Mouse (Mus musculus): ENCODE data around the gene Per3.

The Per3 gene

GRCm38 (mm10) chr4:151044037-151044943, at the start of gene Per3:
Gene Per3 (minus strand): TSS chr4:151044665.
- DNase-seq (ENCODE audit: low spot score): peak; percentile 98

GRCm38 (mm10) chr4:151089270-151089669, 44.8 kb upstream of the Per3 start, which contains the start of gene Gm13090:
Gene Gm13090 (plus strand): TSS chr4:151089570.
- DNase-seq (ENCODE audit: low spot score): no peak

GRCm38 (mm10) chr4:151088819-151089218, 44.4 kb upstream of the Per3 start:
- DNase-seq (ENCODE audit: low spot score): no peak

DNA sequence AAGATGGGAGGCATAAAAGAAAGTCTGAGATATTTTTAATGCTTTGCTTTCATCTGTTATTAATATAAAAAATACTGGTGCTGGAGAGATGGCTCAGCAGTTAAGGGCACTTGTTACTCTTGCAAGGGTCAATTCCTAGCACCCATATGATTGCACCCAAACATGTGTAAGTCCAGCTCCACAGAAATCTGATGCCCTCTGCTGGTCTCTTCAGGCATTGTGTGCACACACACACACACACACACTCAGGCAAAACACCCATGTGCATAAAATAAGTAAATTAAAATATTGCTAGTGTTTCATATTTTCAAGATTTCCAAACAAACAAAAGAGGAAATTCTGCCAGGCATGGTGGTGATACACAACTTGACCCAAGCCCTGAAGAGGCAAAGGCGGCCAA, 42.9 kb upstream of the Per3 start:
- no peak for DNase-seq (ENCODE audit: low spot score)

- no peak for DNase-seq (ENCODE audit: low spot score)
Observed at GRCm38 (mm10) chr4:151083027-151083426, 38.6 kb upstream of the Per3 start.

DNA sequence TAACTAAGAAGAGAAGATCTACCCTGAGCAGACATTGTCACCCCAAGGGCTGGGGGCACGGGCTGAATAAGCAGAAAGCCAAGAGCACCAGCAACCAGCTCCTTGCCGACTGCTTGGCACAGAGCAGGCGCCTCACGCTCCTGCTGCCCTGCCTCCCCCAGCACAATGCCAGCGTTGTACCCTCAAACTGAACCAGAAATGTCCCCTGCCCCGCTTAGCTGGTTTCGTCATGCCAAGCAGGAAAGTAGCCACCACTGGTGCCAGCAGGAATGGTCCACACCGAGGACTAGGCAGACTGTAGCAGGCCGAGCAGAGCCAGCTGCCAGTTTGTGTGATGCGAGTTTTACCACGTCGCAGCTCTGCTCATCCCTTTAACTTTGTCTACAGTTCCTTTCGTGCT, 37.5 kb upstream of the Per3 start:
- no peak for DNase-seq (ENCODE audit: low spot score)

DNA sequence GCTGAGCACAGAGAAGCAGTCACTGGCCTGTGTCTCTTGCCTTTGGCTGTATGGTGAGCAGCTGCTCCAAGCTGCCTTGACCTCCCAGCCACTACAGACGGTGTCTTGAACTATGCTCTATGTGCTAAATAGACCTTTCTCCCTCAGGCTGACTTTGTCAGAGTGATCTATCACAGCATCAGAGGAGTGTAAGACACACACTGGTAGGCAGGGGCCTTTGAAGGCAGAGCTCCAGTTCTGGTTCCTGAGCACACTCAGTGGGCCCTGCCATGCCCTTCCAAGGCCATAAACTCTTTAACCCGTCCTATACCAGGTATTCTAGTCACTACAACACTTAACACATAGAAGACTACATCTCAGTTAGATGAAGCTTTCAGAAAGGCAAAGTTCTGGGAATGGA, 36.9 kb upstream of the Per3 start:
- DNase-seq (ENCODE audit: low spot score): no peak

GRCm38 (mm10) chr4:151074817-151075216, 30.4 kb upstream of the Per3 start:
- no peak for DNase-seq (ENCODE audit: low spot score)

GRCm38 (mm10) chr4:151073108-151073744, 28.8 kb upstream of the Per3 start:
- peak; percentile 75 for DNase-seq (ENCODE audit: low spot score)

- DNase-seq (ENCODE audit: low spot score): no peak
Observed at GRCm38 (mm10) chr4:151070962-151071361, 26.5 kb upstream of the Per3 start.

DNA sequence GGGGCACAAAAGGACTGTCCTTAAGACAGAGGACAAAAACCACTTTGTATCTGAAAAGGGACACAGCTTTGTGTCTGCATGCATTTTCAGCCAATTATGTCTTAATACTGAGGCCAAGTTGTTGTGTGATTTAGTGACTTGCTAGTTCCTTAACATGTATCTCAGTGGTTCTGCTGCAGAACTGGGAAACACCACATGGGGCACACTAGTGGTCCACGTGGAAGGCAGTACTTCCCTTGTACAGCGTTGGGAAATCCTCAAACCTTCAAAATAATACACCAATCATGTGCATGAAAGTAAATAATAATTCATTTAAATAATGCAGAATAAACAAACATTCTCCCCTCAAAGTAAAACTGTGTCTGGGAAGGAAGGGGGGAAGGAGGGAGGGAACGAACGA, 24.3 kb upstream of the Per3 start:
- DNase-seq (ENCODE audit: low spot score): no peak

DNA sequence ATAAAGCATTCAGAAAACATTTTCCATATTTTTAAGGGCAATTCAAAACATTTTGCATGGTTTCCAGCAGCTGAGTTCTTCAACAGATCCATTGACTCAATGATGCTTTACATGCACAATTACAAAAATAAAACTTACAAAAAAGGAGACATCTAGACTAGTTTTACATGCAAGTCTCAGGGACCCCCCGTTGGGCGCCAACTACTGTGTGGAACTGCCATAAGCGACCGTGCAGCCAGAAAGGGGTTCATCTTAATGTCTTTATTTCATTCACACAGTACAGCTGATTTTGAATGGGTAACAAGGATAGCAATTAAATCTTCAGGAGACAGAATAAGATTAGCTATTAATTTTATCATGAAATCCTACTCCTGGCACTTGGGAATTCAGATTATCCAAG, 15.1 kb upstream of the Per3 start:
- no peak for DNase-seq (ENCODE audit: low spot score)

- no peak for DNase-seq (ENCODE audit: low spot score)
Observed at GRCm38 (mm10) chr4:151058634-151059033, 14.2 kb upstream of the Per3 start.

DNA sequence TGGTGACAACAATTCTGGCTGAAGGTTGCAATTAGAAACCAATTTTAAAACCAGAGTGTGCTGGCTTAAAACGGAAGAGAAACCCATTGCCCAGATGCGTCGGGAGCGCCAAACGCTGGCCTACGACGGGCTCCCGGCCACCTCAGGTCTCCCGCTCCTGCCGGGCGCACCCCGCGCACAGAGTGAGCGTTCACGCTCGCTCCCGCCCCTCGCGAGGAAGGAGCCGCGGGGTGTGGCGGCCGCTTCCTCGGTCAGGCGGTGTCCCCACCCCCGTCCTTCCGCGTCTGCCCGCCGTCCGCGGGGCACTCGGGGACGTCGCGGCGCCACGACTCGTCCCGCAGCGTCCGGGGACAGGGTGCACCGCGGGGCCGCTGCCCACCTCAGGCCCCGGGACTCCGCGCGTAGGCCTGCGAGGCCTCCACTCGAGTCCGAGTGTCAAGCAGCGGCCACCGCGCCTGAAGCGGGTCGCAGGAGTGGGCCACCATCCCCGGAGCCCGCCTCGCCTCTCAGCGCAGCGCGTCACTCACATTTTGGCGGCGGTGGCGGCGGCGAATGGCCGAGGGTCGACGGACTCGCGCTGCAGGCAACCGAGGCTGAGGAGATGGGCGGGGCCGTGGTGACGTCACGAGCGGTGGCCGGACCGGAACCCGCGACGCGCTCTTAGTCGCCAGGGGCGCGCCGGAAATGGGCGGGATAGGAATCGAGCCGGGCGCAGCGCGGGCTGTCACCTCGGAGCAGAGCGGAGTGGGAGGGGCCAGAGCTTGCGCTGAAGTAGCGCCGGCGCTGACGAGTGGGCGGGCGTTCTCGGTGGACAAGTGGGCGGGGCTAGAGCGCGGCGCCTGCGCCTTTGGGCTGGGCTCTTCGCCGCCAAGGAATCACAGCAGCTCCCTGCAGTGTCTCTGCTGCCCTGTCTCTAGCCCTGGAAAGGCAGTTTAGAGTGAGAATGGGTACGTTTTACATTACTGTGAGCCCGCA, 13.2 kb upstream of the Per3 start, which contains the start of gene Vamp3:
TSS of gene Vamp3 (minus strand) at position 617 of the 975 bp plus-strand sequence.
- DNase-seq (ENCODE audit: low spot score): peak; percentile 99

- DNase-seq (ENCODE audit: low spot score): no peak
Observed at GRCm38 (mm10) chr4:151051162-151051561, 6.7 kb upstream of the Per3 start.

DNA sequence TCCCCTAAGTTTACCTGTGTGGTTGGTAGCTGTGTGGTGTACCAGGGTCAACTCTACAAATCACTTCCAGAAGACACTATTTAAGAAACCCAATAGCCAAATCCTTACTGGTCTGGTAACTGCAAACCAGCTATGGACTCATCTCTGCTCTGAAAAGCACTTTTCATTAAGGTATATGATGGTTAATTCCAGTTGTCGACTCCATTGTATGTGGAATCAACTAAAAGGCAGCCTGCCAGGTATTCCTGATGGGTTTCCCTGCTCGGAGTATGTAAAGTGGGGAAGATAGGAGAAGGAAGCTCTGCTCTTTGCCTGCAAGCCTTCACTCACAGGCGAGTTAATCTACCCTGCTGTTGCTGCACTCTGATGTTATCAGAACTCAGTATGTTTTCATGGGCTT, 2.1 kb upstream of the Per3 start:
- no peak for DNase-seq (ENCODE audit: low spot score)

- DNase-seq (ENCODE audit: low spot score): no peak
Observed at GRCm38 (mm10) chr4:151044944-151045570, 592 bp upstream of the Per3 start.

DNA sequence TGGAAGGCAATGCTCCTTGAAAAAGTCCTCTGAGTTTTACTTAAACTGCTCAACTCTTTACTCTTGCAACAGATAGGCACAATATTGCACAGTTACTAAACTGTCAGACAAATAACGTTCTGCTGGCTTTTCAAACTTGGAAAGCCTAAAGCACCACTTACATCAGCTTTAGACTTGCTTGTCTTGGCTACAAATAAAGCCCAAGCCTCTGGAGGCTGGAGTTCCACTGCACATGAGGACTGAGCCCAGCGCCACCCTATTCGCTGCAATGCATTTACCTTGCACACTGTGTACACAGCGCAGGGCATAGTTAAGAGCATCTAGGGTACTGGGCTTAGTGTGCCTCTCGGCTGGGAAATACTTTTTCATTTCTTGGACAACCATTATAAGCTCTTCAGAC, 1.2 kb downstream of the Per3 start:
- DNase-seq (ENCODE audit: low spot score): no peak

DNA sequence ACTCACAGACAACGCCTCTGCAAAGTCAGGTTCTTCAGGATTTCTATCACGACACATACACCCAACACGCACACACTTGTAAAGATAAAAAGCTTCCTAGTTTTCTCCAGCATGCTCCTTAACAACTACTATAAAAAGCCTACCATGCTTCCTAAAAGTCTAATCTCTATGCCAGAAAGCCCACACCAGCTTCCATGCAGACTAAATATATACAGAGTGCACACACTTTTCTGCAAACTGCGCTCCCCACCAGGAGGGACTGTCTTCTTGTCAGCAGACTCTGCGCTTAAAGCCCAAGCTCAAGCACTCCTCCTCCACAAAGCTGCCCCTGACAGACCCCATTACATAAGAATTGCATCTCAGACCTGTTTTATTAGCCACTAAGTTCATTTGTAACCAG, 3.0 kb downstream of the Per3 start:
- DNase-seq (ENCODE audit: low spot score): no peak

DNA sequence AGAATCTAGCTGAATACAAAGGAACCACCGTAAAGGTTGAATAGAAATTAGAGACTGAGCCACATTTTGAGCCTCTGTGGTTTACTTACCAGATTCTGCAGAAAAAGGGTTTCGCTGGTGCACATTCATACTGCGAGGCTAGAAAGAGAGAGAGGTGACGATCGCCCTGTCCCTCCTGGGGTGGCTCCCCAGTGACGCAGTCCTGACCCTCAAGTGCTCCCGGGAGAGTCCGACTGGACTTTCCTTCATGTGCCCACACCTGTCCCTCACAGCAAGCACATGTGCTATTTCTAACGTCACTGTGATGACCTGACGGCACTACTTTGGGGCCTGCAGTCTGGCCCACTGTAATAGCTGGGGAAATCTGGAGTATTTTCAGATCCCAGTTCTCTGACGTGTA, 6.7 kb downstream of the Per3 start:
- no peak for DNase-seq (ENCODE audit: low spot score)

- DNase-seq (ENCODE audit: low spot score): no peak
Observed at GRCm38 (mm10) chr4:151036521-151036920, 7.9 kb downstream of the Per3 start.

GRCm38 (mm10) chr4:151027001-151027400, 17.5 kb downstream of the Per3 start:
- no peak for DNase-seq (ENCODE audit: low spot score)

All from urinary bladder, postnatal 25 days (tissue).